Mouse (Mus musculus): ENCODE results near the gene Cmtr1. TPM values are rescaled to one million over a fixed set of nuclear protein-coding genes. Genes with fewer than 3 reads are reported as not detected.
A peak's percentile ranks its signal among the peaks of the same experiment; 100 is the strongest.
"Not testable (repeated sequence)": the region's sequence is repeated elsewhere in the genome, so short reads cannot be mapped to it uniquely, and the experiment has no call there.

The Cmtr1 gene
- 10 to 100 TPM; 59.5 to 63.4 TPM for total RNA-seq (2021)

- DNase-seq = peak; percentile 97 to 98
- intact Hi-C loops (cut with DNase I) = loop anchor here (2.0 kb wide), 1 partner anchor 45 kb away; the partner anchor contains the start of genes Gm28043 and Rnf8
Observed at GRCm38 (mm10) chr17:29660076-29660761, at the start of gene Cmtr1. Gene Cmtr1, plus strand, starts transcription at chr17:29660595.

GRCm38 (mm10) chr17:29613453-29613852, 46.9 kb upstream of the Cmtr1 start:
- DNase-seq; intact Hi-C loops (cut with DNase I): not testable (repeated sequence)

GRCm38 (mm10) chr17:29614115-29615023, 46.0 kb upstream of the Cmtr1 start, which contains the start of the genes Rnf8 and Gm28043:
Gene Rnf8, plus strand, starts transcription at chr17:29614790.
Gene Gm28043, plus strand, starts transcription at chr17:29614876.
- DNase-seq = peak; percentile 95 to 96
- intact Hi-C loops (cut with DNase I) = loop anchor here (2.0 kb wide), 1 partner anchor 46 kb away; the partner anchor contains the start of gene Cmtr1

DNA sequence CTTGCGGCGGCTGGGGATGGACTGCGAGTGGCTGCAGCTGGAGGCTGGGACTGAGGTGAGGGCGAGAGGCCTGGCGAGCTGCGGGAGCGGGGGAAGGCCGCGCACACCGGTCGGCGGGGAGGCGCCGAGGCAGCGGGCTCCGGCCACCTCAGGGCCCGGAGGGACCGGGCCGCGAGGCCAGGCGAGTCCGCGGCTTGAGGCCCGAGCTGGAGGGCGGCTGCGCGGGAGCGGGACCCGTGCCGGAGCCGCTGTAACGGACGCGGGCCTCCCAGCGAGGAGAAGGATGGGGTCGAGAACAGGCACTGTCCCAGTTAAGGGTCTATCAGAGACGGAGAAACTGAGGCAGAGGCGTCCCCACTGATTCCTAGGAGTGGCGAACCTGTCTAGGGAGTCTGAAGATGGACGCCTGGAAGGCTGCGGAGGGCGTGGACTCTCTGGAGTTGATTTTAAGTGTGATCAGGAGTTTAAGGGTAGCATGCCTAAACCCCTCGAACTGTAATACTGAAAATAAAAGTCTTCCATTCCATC, 45.3 kb upstream of the Cmtr1 start:
- no peak for DNase-seq
- intact Hi-C loops (cut with DNase I) = loop anchor here (2.0 kb wide), 1 partner anchor 46 kb away; the partner anchor contains the start of gene Cmtr1

DNA sequence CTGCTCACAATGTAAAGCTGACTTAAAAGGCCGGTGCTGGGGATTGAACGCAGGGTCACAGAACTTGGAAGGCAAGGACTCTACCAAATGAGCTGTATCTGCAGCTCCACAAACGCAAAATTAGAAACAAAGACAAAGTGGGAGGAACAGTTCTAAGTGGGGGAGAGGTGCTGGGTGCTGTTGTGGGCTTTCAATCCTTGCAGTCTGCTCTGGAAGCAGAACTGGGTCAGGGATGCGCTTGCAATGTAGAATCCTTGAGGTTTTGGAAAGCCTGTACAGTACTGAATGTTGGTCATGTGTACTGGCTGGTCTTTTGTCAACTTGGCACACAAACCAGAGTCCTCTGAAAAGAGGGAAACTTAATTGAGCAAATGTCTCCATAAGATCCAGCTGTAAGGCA, 44.8 kb upstream of the Cmtr1 start:
- intact Hi-C loops (cut with DNase I) = loop anchor here (2.0 kb wide), 1 partner anchor 45 kb away; the partner anchor contains the start of gene Cmtr1

GRCm38 (mm10) chr17:29619231-29619630, 41.2 kb upstream of the Cmtr1 start:
- intact Hi-C loops (cut with DNase I) = no loop called here

More for the DNA sequence above, 44.8 kb upstream of the Cmtr1 start:
- DNase-seq = no peak

GRCm38 (mm10) chr17:29623488-29623887, 36.9 kb upstream of the Cmtr1 start:
- DNase-seq = no peak
- intact Hi-C loops (cut with DNase I) = no loop called here

More at GRCm38 (mm10) chr17:29619231-29619630, 41.2 kb upstream of the Cmtr1 start:
- no peak for DNase-seq

GRCm38 (mm10) chr17:29627285-29627684, 33.1 kb upstream of the Cmtr1 start:
- no peak for DNase-seq

DNA sequence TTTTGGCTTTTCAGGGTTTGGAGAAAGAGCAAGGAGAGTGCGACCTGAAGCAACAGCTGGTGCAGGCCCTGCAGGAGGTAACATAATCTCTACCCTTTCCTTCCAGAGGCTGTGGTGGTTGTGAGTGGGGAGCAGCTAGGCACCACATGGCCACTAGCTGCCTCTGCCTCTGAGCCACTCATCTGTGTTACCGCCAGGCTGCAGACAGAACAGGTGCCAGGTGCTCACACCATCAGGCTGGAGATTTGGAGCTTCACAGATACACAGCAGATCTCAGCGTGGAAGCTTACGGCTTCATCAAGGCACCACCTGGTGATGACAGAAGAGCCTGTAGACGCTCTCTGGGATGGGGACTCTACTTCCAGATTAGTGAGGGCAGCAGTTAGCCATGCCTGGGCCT, 31.4 kb upstream of the Cmtr1 start:
- DNase-seq = no peak
- intact Hi-C loops (cut with DNase I) = no loop called here

More at GRCm38 (mm10) chr17:29627285-29627684, 33.1 kb upstream of the Cmtr1 start:
- intact Hi-C loops (cut with DNase I) = no loop called here

DNA sequence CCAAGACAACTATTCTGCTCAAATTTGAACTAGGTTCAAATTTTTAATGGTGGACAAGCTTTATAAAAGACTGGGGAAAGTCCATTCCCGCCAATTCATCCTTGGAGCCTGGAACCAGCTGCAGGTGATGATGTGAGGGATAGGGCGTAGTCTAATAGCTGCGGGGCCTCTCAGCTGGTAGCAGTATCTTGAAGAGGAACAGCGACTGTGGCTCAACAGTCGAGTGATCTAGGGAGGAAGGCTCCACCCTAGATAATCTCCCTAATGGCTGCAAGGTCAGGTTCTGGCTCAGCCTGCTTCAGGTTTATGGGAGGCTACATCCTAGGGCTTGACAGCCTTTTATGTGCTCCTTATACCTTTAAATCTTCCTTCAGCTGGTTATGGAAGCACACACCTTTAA, 30.8 kb upstream of the Cmtr1 start:
- DNase-seq = no peak

DNA sequence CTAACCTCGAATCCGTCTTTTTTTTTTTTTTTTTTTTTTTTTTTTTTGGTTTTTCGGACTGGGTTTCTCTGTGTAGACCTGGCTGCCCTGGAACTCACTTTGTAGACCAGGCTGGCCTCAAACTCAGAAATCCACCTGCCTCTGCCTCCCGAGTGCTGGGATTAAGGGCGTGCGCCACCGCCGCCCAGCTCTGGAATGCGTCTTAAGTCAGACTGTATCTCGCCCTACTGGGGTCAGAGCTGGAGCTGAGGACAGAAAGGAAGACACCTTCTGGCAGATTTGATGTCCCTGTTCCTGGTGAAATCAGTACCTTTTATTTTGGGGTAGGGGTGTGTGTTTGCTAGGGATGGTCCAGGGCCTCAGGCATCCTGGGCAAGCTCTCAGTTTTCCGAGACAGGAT, 28.1 kb upstream of the Cmtr1 start:
- intact Hi-C loops (cut with DNase I) = loop anchor here (10.0 kb wide), 1 partner anchor 142 kb away; no protein-coding TSS in a partner anchor
- no peak for DNase-seq

More for the DNA sequence above, 30.8 kb upstream of the Cmtr1 start:
- intact Hi-C loops (cut with DNase I) = loop anchor here (10.0 kb wide), 1 partner anchor 145 kb away; no protein-coding TSS in a partner anchor

DNA sequence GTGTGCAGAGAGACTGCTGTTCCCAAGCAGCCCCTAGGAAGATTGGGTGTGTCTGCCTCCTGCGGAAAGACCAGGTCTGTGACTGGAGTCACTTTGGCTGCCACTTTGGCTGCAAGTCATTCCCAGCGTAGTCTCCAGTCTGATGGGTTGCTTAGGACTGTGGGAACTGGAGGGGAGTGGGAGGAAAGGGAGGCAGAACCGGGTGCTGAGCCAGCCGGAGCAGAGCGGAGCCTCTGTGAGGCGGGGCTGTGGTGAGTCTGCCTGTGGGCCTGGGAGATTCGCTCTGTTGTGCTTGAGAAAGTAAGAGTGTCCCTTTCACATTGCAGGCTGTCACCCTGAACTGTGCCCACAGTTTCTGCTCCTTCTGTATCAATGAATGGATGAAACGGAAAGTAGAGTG, 24.9 kb upstream of the Cmtr1 start:
- intact Hi-C loops (cut with DNase I) = loop anchor here (10.0 kb wide), 1 partner anchor 139 kb away; no protein-coding TSS in a partner anchor
- no peak for DNase-seq

DNA sequence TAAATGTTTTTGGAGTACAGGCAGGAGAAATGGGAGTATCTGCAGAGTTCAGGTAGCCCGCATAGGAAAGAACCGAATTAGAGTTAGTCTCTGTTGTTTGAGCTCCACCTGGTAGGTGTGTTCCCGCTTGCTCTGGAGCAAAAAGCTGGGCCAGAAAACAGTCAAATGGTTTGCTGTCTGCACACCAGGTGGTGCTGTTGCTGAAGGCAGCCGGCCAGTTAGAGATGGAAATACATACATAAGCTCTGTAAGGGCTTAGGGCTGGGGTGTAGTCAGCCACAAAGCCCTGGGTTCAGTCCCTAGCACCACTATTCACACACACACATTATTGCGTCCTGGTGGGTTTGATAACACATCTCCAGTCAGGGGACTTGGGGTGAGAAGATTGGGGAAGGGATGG, 24.3 kb upstream of the Cmtr1 start:
- intact Hi-C loops (cut with DNase I) = loop anchor here (1.0 to 10.0 kb wide), 2 partner anchors 139 to 247 kb away; no protein-coding TSS in a partner anchor
- peak; percentile 53 to 54 for DNase-seq

DNA sequence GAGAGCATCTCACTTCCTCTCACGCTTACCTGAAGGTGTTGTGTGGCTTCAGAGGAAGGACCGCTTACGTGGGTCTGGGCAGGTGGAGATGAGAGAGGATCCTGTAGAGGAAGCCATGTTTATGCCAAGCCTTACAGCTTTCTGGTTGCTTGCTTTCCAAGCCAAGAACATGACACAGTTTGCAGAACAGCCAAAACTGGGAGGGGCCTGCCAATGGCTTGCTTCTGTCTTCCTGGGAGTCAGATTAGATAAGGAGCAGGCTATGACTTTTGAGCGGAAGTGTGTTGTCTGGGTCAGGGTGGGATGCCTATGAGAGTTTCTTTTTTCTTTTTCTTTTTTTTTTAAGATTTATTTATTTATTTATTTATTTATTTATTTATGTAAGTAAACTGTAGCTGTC, 23.0 kb upstream of the Cmtr1 start:
- intact Hi-C loops (cut with DNase I) = loop anchor here (10.0 kb wide), 1 partner anchor 137 kb away; no protein-coding TSS in a partner anchor
- peak; percentile 35 to 39 for DNase-seq

DNA sequence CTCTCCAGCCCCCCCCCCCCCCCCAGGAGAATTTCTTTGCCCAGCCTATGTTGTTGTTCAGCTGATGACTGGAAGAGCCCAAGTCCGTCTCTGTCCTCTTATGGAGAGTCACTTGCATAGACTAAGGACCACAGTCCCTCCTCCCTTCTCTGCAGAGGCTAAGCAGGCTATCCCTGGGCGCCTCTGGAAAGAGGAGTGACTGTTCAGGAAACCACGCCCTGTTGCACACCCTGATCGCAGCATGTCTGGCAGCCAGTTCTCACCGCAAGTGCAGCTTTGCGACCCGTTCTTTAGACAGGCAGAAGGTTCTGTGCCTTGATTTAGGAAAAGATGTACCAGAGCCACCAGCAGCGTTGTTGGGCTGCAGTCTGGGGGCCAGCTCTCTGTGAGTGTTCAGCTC, 22.5 kb upstream of the Cmtr1 start:
- peak; percentile 22 to 34 for DNase-seq
- intact Hi-C loops (cut with DNase I) = loop anchor here (10.0 kb wide), 1 partner anchor 137 kb away; no protein-coding TSS in a partner anchor

- no peak for DNase-seq
- intact Hi-C loops (cut with DNase I) = no loop called here
Observed at GRCm38 (mm10) chr17:29640971-29641370, 19.4 kb upstream of the Cmtr1 start.

DNA sequence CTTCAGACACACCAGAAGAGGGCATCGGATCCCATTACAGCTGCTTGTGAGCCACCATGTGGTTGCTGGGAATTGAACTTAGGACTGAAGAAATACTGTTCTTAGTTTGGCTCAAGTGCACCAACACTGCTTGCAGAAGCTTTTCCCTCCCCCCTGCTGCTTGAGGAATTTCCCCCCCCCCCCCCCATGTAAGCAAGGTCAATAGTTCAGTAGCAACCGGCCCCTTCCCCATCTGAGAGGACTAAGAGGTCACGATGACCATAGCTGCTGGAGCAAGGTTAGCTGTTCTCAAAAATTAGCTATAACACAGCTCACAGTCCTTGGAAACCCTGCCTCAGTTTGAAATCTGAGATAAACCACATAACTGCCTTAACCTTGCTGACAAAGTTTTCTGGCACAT, 18.2 kb upstream of the Cmtr1 start:
- intact Hi-C loops (cut with DNase I) = no loop called here
- no peak for DNase-seq

DNA sequence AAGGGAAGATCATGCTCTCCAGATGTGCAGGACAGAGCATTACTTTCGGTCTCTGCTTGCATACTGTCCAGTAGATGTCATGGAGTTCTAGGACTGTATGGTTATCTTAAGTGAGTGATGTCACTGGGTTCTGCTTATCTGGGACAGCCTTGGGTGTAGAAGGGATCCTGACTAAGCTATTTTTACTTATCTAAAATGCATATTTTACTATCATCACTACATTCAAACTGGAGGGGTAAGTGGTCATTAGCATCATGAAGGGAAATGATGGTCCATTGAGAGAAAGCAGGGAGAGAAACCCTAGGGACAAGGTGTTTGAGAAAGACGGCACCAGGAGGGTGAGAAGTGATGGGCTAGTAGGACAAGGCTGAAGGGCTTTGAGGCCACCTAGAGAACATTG, 2.1 kb upstream of the Cmtr1 start:
- intact Hi-C loops (cut with DNase I) = no loop called here

GRCm38 (mm10) chr17:29660762-29661391, 482 bp downstream of the Cmtr1 start:
- intact Hi-C loops (cut with DNase I) = loop anchor here (2.0 kb wide), 1 partner anchor 46 kb away; the partner anchor contains the start of genes Gm28043 and Rnf8
- no peak for DNase-seq

More for the DNA sequence above, 2.1 kb upstream of the Cmtr1 start:
- DNase-seq = no peak

GRCm38 (mm10) chr17:29662145-29662544, 1.8 kb downstream of the Cmtr1 start:
- DNase-seq = no peak
- intact Hi-C loops (cut with DNase I) = no loop called here
